Mouse (Mus musculus) telencephalon, adult 2 months (tissue): ENCODE data around the gene 1700016K19Rik.
A peak's percentile ranks its signal among the peaks of the same experiment; 100 is the strongest.

Source experiments
- DNase-seq: peaks from one replicate; pipeline ENCODE4 v3.0.0-alpha.2; 2011; ENCODE audit warnings: low read depth, low spot score

1700016K19Rik gene

GRCm38 (mm10) chr11:75999440-76000155 is at the start of gene 1700016K19Rik:
TSS of gene 1700016K19Rik (plus strand) at chr11:75999912.
- DNase-seq = peak; percentile 58

GRCm38 (mm10) chr11:75950459-75950858 is 49.3 kb upstream of the 1700016K19Rik start:
- no peak for DNase-seq

GRCm38 (mm10) chr11:75951895-75952294 is 47.8 kb upstream of the 1700016K19Rik start:
- DNase-seq = no peak

- DNase-seq = no peak
Observed at GRCm38 (mm10) chr11:75954896-75955295, 44.8 kb upstream of the 1700016K19Rik start.

GRCm38 (mm10) chr11:75956651-75957050 is 43.1 kb upstream of the 1700016K19Rik start:
- DNase-seq = no peak

- no peak for DNase-seq
Observed at GRCm38 (mm10) chr11:75957124-75957832, 42.4 kb upstream of the 1700016K19Rik start.

GRCm38 (mm10) chr11:75961782-75962181 is 37.9 kb upstream of the 1700016K19Rik start:
- no peak for DNase-seq

GRCm38 (mm10) chr11:75963730-75964475 is 35.8 kb upstream of the 1700016K19Rik start:
- no peak for DNase-seq

GRCm38 (mm10) chr11:75964476-75964730 is 35.3 kb upstream of the 1700016K19Rik start:
- DNase-seq = no peak

- no peak for DNase-seq
Observed at GRCm38 (mm10) chr11:75965674-75966400, 33.9 kb upstream of the 1700016K19Rik start.

GRCm38 (mm10) chr11:75966401-75967372 is 33.0 kb upstream of the 1700016K19Rik start:
- no peak for DNase-seq

GRCm38 (mm10) chr11:75968761-75969160 is 31.0 kb upstream of the 1700016K19Rik start:
- no peak for DNase-seq

- no peak for DNase-seq
Observed at GRCm38 (mm10) chr11:75970629-75971028, 29.1 kb upstream of the 1700016K19Rik start.

- no peak for DNase-seq
Observed at GRCm38 (mm10) chr11:75972188-75972587, 27.5 kb upstream of the 1700016K19Rik start.

GRCm38 (mm10) chr11:75972916-75973567 is 26.7 kb upstream of the 1700016K19Rik start:
- no peak for DNase-seq

GRCm38 (mm10) chr11:75973988-75974387 is 25.7 kb upstream of the 1700016K19Rik start:
- no peak for DNase-seq

GRCm38 (mm10) chr11:75976748-75977147 is 23.0 kb upstream of the 1700016K19Rik start:
- no peak for DNase-seq

- DNase-seq = no peak
Observed at GRCm38 (mm10) chr11:75978051-75978450, 21.7 kb upstream of the 1700016K19Rik start.

- DNase-seq = no peak
Observed at GRCm38 (mm10) chr11:75980413-75980812, 19.3 kb upstream of the 1700016K19Rik start.

GRCm38 (mm10) chr11:75983194-75983593 is 16.5 kb upstream of the 1700016K19Rik start:
- no peak for DNase-seq
